Mouse (Mus musculus): ENCODE data around the gene Col6a3.

Gene Col6a3

DNA sequence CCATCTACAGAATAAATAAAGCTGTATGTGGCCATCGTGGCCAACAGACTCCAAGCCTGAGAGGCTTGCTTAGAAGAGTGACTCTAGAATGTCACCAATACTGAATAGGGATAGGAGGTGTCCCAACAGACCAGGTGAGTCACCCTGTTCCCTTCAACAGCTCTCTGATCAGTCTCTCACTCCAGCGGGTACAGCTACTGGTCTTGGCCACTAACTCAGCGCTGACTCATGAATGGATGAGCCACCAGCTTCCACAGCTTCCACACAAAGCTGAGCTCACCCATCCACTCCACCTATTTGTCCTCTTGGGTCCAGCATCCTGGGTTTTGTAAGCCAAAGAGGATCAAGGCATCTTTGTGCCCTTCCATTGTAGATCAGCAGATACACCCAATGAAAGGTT is 114.3 kb downstream of the Col6a3 start:
- Histone ChIP-seq H3K36me3 (ENCODE audit: insufficient read depth, low read length) (no peaks in the 10 kb centered on the region), H3K9me3 (ENCODE audit: low read length) (no peaks in the 10 kb centered on the region), H3K27me3 (ENCODE audit: insufficient read depth, low read length) (no peaks in the 10 kb centered on the region), H3K4me1 (replicated peaks; ENCODE audit: low read depth, low read length) (no peaks in the 10 kb centered on the region), H3K4me3 (replicated peaks; ENCODE audit: low read length) (no peak overlapping the region)
- no peak for TF ChIP-seq CTCF (conservative IDR thresholded peaks at IDR 0.05; ENCODE audit: low read length)
- TF ChIP-seq POU5F1 (IDR thresholded peaks at IDR 0.05; ENCODE audit: borderline replicate concordance, low read length) = no peak
- no peak for TF ChIP-seq NANOG (IDR thresholded peaks at IDR 0.05; ENCODE audit: borderline replicate concordance, low read length)

DNA sequence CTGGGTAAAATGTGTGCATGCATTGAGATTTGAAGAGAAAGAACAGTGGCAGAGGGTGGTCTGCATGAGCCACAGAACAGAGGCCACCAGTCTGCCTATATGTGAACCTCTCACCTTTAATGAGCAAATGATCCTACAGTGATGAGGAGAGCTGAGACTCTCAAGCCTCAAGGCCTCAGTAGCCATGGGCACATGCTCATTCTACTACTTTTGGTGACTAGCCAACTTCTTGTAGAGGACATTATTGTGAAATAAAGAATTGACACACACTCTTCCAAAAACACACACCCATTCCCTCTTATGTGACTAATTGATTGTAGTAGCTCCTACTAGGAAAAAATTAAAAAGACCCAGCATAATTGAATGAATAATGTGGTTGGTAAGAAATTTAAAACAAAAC is 120.0 kb downstream of the Col6a3 start:
- Histone ChIP-seq H3K4me3 (replicated peaks; ENCODE audit: low read length) (no peak overlapping the region), H3K9me3 (ENCODE audit: low read length) (no peaks in the 10 kb centered on the region), H3K4me1 (replicated peaks; ENCODE audit: low read depth, low read length) (no peaks in the 10 kb centered on the region), H3K27me3 (ENCODE audit: insufficient read depth, low read length) (no peaks in the 10 kb centered on the region), H3K36me3 (ENCODE audit: insufficient read depth, low read length) (no peaks in the 10 kb centered on the region)
- TF ChIP-seq POU5F1 (IDR thresholded peaks at IDR 0.05; ENCODE audit: borderline replicate concordance, low read length) (no peak), NANOG (IDR thresholded peaks at IDR 0.05; ENCODE audit: borderline replicate concordance, low read length) (no peak), CTCF (conservative IDR thresholded peaks at IDR 0.05; ENCODE audit: low read length) (no peak)

DNA sequence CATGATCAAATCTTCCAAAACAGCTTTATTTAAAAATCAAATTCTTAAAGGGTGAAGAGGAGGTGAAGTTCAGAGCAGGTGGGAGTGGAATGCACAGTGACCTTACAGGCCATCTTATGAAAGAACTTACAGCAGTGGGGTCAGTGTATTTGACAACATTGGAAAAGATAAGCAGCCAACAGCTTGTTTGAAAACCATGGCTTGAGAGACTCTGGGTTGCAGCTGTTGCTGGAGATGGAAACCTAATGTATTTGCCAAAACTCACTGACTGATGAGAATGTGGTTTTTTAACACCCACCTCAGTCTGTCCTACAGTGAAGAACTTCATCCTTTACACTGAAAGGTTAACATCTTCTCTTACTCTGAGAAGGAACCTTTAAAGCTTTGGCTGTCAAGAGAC is 120.4 kb downstream of the Col6a3 start:
- Histone ChIP-seq H3K9me3 (ENCODE audit: low read length) (no peaks in the 10 kb centered on the region), H3K4me1 (replicated peaks; ENCODE audit: low read depth, low read length) (no peaks in the 10 kb centered on the region), H3K36me3 (ENCODE audit: insufficient read depth, low read length) (no peaks in the 10 kb centered on the region), H3K4me3 (replicated peaks; ENCODE audit: low read length) (no peak overlapping the region), H3K27me3 (ENCODE audit: insufficient read depth, low read length) (no peaks in the 10 kb centered on the region)
- no peak for TF ChIP-seq NANOG (IDR thresholded peaks at IDR 0.05; ENCODE audit: borderline replicate concordance, low read length)
- TF ChIP-seq CTCF (conservative IDR thresholded peaks at IDR 0.05; ENCODE audit: low read length) = no peak
- TF ChIP-seq POU5F1 (IDR thresholded peaks at IDR 0.05; ENCODE audit: borderline replicate concordance, low read length) = no peak

DNA sequence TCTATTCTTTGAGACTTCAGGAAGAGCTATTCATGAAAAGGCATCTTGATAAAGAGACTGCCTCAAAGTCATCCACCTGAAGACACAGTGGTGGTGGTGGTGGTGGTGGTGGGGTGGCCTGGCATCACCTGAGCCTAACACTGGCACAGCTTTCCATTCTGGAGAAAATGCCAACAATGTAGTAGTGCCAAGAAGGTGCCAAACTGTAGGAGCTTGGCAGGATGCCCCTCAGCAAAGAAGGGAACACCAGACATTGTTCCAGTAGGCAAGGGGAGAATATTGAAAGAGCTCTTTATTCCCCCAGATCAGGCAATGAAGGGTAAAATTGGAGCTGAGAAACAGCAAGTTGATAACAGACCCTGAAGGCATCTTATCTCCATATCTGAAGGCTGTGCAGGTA is 121.8 kb downstream of the Col6a3 start:
- Histone ChIP-seq H3K4me3 (replicated peaks; ENCODE audit: low read length) (no peak overlapping the region), H3K36me3 (ENCODE audit: insufficient read depth, low read length) (no peaks in the 10 kb centered on the region), H3K27me3 (ENCODE audit: insufficient read depth, low read length) (no peaks in the 10 kb centered on the region), H3K9me3 (ENCODE audit: low read length) (no peaks in the 10 kb centered on the region), H3K4me1 (replicated peaks; ENCODE audit: low read depth, low read length) (no peaks in the 10 kb centered on the region)
- TF ChIP-seq NANOG (IDR thresholded peaks at IDR 0.05; ENCODE audit: borderline replicate concordance, low read length) (no peak), POU5F1 (IDR thresholded peaks at IDR 0.05; ENCODE audit: borderline replicate concordance, low read length) (no peak)

DNA sequence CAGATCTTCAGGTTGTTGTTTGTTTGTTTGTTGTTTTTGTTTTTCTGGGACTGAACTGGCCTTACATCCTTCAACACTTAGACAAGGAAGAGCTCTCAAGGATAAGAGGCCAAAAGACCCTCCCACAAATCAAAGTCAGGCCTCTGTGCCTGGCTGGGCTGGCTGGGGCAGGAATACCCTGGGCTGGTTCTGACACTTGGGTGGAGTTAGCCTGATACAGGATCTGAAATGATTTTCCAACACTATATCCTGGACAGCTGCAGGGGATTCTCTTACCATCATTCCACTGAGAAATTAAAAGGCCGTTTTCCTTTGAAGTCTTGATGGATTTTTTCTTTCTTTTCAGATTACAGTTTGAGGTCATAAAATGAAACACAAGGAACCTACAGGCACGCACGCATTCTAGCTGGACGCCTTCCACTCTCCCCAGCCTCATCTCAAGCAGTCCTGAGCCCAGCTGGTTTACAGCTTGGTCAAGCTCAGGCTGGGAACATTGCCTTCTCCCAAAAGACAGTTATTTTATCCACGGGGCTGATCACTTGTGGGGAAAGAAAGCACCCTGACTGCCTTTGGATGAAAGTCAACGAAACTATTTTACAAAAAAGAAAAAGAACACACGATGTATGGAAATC is 123.0 kb downstream of the Col6a3 start:
- Histone ChIP-seq H3K36me3 (ENCODE audit: insufficient read depth, low read length) (no peaks in the 10 kb centered on the region), H3K4me1 (replicated peaks; ENCODE audit: low read depth, low read length) (no peaks in the 10 kb centered on the region)
- no peak for TF ChIP-seq NANOG (IDR thresholded peaks at IDR 0.05; ENCODE audit: borderline replicate concordance, low read length)
- no peak for TF ChIP-seq CTCF (conservative IDR thresholded peaks at IDR 0.05; ENCODE audit: low read length)
- TF ChIP-seq POU5F1 (IDR thresholded peaks at IDR 0.05; ENCODE audit: borderline replicate concordance, low read length) = no peak

DNA sequence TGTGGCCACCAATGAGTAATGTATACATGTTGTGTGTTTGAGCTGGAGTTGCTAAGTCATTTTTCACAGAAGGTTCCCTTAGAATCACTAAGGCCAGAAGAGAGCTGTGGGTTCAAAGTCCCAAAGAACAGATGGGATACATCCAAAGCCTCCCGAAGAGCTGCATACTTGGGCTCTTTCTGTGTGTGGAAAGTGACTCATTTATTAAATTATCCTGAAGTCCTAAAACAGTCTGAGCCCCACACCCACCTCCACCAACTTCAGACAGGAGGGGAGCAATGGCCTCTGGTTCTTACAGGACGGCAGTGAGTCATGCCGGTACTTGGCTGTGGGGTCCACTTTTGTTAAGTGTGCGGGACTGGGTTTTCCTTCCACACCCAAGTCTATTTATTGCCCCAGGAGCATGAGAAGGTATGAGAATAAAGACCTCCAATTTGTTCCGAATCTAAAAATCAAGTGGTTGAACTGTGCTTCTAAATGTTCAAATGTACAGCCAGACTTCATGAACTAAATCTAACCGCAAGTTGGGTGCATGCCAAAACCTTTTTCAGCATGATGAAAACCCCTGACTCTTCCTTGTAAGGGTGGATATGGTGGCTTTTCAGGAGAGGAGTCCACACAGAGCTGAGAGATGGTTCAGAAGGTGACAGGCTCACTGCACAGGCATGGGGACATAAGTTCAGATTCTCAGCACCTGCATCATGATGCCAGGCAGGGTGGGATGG is 124.8 kb downstream of the Col6a3 start:
- Histone ChIP-seq H3K4me3 (replicated peaks; ENCODE audit: low read length) (no peak overlapping the region), H3K27me3 (ENCODE audit: insufficient read depth, low read length) (no peaks in the 10 kb centered on the region), H3K4me1 (replicated peaks; ENCODE audit: low read depth, low read length) (no peaks in the 10 kb centered on the region), H3K9me3 (ENCODE audit: low read length) (no peaks in the 10 kb centered on the region), H3K36me3 (ENCODE audit: insufficient read depth, low read length) (no peaks in the 10 kb centered on the region)
- no peak for TF ChIP-seq CTCF (conservative IDR thresholded peaks at IDR 0.05; ENCODE audit: low read length)
- TF ChIP-seq NANOG (IDR thresholded peaks at IDR 0.05; ENCODE audit: borderline replicate concordance, low read length) = no peak
- TF ChIP-seq POU5F1 (IDR thresholded peaks at IDR 0.05; ENCODE audit: borderline replicate concordance, low read length) = no peak

More for the DNA sequence above, 123.0 kb downstream of the Col6a3 start:
- Histone ChIP-seq H3K9me3 (ENCODE audit: low read length) (no peaks in the 10 kb centered on the region), H3K27me3 (ENCODE audit: insufficient read depth, low read length) (no peaks in the 10 kb centered on the region), H3K4me3 (replicated peaks; ENCODE audit: low read length) (no peak overlapping the region)

DNA sequence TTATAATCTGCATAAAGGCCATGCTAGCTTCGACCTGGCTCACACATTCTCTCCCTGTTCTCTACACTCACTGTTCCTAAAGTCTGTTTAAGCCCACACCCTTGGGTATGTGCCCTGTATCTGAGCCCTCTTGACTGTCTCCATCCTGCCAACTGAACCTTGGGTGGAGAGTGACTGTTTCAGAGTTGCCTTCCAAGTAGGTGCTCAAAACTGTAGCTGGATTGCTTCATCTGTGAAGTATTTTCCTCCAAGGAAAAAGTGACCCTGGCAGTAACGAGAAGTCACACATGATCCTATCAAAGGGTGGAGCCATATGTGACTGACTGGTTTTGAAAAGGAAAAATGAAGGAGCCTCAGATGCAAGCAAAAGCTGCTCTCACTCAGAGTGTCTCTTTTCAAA is 127.5 kb downstream of the Col6a3 start:
- TF ChIP-seq POU5F1 (IDR thresholded peaks at IDR 0.05; ENCODE audit: borderline replicate concordance, low read length) = no peak
- TF ChIP-seq NANOG (IDR thresholded peaks at IDR 0.05; ENCODE audit: borderline replicate concordance, low read length) = no peak
- no peak for TF ChIP-seq CTCF (conservative IDR thresholded peaks at IDR 0.05; ENCODE audit: low read length)
- no peaks in the 10 kb centered on the region for H3K9me3 ChIP-seq (ENCODE audit: low read length)
- no peaks in the 10 kb centered on the region for H3K4me1 ChIP-seq (replicated peaks; ENCODE audit: low read depth, low read length)
- no peaks in the 10 kb centered on the region for H3K36me3 ChIP-seq (ENCODE audit: insufficient read depth, low read length)
- no peaks in the 10 kb centered on the region for H3K27me3 ChIP-seq (ENCODE audit: insufficient read depth, low read length)
- H3K4me3 ChIP-seq (replicated peaks; ENCODE audit: low read length) = no peak overlapping the region

Measured in E14TG2a.4 (cell line).